Mouse (Mus musculus) cerebellum, adult 11-12 months (tissue): ENCODE data around the gene Tbc1d9.

Source experiments
- DNase-seq: peaks from one replicate; pipeline ENCODE4 v3.0.0; 2022

Tbc1d9 gene

DNA sequence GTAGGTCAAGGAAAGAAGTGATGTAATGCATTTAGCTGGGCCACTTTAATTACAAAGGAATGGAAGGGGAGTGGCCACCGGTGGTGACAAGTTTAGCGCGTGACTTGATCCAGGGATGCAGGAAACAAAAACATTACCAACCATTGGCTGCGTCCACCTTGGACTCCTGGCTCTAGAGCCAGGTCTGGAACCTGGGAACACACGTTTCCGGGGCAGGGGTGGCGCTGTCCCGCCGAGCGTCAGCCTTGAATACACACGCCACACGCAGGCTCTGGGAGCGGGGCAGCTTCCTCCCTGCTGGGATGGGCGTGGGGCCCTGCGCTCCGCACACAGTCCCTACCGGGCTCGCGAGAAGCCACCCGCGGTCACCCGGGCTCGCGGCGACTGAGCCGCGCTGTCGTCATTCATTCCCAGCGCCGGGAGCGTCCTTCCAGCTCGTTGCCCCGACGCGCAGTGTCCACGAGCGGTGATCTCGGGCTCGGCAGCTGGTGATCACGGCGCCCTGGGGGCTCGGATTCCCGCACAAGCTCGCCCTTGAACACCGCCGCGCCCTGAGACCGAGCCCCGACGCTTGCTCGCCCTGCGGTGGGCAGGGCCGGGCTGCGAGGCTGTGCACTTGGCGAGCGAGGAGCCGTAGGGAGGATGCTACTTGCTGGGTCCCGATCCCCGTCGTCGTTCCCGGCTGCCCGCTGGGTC is at the start of gene Tbc1d9:
Gene Tbc1d9 (plus strand): TSS at position 118 of the 696 bp plus-strand sequence.
- peak; percentile 89 for DNase-seq

DNA sequence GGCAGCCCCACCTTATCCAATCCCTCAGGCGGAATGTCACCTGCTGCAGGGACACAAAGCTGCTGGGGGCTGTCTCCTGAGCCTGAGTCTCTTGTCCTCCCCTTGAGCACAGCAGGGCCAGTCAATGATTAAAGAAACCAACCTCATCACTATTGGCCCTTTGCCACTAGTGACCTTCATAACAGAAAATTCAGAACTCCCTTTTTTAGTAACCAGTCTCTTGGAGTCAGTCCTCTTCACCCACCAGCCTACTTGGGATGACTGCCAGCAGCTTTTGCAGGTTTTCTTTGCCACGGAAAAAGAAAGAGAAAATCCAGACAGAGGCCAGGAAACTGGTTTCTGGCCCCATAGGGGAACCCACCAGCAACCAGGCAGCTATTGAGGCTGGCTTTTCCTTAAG is 30.1 kb upstream of the Tbc1d9 start:
- DNase-seq: no peak

DNA sequence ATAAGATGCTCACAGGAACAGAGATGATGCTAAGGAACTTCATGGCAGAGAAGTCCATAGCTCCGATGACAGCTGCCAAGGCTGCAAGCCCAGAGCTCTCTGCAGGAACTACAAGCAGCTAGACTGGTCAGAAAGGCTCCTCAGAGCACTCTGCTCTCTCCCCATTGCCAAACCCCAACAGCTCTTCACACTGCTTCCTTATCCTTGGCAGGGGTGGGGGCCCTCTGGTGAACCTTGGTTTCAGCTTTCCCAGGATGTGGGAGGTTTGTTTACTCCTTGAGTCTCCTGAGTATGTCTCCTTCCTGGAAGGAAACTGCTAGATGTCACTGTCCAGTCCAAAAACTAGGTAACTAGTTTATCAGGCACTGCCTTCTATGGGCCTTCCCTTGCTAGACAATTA is 25.1 kb upstream of the Tbc1d9 start:
- no peak for DNase-seq

DNA sequence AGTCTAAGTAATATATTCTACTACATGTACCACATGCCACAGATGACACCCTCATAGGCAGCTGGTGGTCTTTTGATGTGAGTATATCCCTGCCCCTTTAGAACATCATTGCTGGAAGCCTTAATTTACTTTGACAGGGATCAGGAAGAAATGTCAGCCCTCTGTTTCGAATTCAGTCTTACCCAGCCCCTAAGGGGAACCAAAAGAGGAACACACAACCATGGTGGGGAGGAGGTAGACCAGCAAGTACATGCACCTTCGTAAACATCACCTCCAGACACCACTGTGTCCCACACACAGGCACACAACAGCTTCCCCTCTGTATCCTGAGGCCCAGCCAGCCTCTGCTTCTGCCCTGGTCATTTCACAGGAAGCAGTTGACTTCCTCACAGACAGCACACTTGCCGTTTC is 24.4 kb upstream of the Tbc1d9 start:
- DNase-seq: no peak

DNA sequence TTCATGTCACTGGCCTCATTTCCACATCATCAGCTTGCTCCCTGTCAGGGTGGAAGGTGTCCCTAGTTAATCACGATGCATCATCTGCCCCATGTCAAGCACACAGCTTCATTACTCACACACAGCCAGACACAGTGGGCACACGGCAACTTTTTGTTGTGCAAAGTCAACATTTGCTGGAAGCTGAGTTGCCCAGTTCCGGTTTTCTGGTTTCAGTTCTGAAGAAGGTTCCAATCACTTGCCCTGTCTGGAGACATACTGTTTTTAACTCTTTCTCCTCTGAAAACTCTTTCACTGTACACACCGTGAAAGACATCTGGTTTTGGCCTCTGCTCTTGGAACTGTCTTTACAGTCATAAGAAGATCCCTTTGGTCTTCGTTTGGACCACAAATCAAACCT is 23.8 kb upstream of the Tbc1d9 start:
- DNase-seq: no peak

DNA sequence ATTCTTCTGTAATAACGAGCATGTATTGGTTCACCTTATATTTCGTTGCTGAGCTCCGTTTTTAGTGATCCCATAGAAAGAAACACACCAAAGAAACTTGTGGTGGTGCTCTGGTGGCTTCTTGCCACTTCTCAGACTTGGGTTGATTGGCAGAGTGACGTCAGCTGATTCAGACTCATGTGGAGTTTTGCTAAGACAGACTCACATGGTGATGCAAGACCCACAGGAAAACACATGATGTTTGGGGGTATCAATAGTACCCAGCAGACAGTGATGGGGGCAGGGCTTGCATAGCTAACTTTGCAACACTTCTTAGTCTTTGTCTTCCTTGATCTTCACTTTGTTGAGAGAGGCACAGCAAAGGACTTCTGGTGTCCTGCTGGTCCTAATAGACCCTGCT is 20.6 kb upstream of the Tbc1d9 start:
- DNase-seq: no peak

DNA sequence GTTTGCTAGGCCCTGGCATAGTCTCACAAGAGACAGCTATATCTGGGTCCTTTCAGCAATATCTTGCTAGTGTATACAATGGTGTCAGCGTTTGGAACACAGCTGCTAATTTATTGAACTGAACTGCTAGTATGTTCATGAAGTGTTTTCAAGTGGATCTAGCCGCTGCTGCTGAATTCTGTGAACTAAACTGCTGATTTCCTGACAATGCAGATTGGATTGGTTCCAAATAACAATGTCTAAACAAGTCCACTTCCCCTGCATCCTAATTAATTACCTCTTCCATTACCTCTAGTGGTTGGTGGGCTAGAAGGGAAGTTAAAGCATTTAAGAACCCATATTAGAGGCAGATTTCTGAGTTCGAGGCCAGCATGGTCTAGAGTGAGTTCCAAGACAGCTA is 19.7 kb upstream of the Tbc1d9 start:
- no peak for DNase-seq

DNA sequence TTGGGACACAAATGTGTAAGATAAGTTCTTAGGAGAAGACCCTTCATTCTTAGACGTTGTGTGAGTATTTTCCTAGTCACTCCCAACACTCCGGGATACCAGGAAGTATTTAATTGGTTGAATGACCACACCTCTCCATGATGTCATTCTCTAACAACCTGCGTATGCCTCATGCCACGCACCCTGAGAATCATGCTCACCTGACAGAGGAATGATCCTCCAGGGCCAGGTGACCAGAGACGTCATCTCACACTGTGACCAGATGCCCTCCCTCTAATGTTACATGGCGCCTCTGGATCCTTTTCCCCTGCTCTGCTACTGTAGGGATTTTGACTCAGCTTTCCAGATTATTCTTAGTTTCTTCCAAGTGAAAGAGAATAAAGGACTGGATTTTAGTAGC is 16.0 kb upstream of the Tbc1d9 start:
- no peak for DNase-seq

DNA sequence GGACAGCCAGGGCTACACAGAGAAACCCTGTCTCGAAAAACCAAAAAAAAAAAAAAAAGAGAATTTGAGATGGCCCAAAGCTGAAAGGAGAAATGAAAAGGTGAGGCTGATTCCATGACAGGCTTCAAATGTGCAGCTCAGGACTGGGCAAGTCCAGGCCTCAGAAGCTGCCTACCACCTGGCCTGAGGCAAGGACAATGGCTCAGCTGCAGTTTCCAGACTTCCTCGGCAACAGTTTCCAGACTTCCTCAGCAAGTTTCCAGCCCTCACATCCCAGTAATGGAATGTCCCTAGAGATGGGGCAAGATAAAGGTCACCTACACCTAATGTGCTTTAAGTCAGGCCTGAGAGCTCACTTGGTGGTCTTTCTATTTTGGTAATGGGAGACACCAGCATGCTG is 13.1 kb upstream of the Tbc1d9 start:
- DNase-seq: no peak

DNA sequence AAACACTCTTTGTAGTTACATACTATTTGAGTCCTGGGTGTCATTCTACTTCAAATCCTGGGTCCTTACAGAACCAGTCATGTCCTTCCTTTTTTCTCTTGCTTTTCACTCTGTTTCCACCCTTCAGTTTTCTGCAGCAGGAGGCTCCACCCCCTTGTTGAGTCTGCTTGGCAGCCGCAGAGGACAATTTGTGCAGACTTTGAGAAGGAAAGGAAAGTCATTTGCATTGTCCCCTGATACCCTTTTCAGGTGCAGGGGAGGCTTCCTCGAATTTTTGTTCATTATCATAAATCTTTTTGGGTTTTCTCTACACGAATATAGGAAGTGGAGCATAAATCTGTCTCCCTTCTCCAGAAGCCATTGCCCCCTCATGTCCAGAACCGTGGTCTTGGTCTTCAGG is 12.7 kb upstream of the Tbc1d9 start:
- DNase-seq: no peak

DNA sequence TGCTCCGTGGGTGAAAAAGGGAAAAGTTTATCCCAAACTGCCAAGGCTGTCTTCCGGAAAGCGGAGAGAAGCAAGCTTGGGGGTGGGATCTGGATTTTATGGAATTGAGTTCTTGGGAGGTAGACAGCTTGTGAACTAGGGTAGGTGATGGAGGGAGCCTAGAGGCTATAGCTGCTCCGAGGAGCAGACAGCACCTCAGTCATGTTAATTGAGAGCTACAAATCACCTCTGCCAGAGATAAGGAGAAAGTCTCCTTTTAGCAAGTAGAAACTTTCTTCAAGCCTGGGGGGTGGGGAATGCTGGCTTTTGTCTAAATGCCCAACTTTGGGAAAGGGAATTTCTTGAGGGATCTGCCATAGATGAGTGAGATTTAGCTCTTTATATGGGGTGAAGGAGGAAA is 10.0 kb upstream of the Tbc1d9 start:
- DNase-seq: no peak

DNA sequence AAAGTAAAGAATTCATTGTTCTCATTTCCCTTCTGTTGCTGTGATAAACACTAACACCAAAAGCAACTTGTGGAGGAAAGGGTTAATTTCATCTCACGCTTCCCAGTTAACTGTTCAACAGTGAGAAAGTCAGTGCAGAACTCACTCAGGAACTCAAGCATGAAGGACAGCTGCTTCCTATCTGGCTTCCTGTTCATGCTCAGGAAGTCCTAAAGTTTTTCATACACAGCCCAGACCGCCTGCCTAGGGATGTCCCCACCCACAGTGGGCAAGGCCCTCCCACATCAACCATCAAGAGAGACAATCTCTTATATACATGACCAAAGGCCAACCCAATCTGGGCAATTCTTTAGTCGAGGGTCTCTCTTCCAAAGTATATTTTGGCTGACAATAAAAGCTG is 6.2 kb upstream of the Tbc1d9 start:
- DNase-seq: no peak

DNA sequence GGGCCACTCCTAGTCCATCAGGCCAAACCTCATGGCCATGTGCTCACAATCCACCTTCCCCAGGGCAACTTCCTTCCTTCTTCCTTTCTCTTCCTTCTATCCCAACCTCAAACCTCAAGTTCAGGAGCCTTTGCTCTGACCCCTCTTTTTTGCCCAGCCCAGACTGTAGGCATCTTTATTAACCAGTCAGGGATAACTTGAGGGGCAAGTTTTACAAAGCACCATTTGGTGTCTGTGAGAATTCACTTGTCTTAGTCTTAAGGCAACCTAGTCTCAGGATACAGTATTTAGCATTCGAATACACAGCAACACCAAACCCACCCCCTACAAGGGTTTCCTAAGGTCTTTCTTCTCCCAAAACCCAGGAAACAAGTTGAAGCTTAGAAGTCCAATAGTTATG is 5.5 kb upstream of the Tbc1d9 start:
- DNase-seq: no peak

DNA sequence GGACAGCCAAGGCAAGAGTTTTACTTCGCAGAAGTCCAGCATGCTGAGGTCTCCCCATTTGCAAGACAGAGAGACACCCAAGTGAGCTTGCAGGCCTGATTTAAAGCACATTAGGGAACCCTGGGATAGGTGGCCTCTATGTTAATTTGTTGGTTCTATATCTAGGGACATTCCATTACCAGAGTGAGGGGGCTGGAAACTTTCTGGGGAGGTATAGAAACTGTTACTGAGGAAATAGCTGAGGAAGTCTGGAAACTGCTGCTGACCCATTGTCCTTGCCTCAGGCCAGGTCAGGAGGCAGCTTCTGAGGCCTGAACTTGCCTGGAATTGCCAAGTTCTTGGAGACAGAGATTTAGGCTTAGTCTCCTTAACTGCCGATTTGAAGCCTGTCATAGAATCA is 4.5 kb upstream of the Tbc1d9 start:
- no peak for DNase-seq

DNA sequence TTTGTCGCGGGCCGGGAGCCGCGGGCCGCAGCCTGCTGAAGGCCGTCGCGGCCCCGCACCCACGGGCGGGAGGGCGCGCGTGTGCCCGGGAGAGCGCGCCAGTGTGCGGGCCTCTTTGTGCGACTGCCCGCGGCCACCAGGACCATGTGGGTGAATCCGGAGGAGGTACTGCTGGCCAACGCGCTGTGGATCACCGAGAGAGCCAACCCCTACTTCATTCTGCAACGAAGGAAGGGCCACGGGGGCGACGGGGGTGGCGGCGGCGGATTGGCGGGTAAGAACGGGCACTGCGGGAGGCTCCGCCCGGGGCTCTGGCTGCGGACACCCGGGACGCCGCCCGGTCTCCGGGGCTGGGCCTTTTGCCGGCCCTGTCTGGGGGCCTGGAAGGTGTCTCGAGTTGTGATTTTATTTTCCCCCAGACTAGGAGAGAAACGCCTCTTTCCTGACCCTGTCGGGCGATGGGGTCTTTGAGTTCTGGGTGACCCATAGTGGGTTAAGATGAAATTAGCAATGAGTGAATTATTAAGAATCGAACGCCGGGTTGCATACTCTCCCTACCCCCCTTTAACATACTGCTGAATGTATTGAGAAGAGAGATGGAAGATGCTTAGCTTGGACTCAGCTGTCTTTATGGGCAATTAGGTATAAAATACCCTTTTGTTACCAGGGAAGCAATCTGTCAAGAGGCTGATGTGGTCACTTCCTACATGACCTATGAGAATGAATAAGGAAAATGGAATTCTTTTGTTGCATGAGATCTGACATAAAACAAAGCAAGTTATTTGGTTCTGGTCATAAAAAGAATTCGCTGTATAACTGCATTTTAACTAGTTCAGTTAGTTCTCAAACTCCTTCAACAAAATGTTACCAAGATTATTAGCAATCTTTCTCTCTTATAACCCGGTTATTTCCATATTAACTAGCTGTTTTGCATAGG is 1.0 kb downstream of the Tbc1d9 start, which contains the start of gene Gm10645:
Gene Gm10645 (minus strand): TSS at position 240 of the 937 bp plus-strand sequence.
- DNase-seq: peak; percentile 68

DNA sequence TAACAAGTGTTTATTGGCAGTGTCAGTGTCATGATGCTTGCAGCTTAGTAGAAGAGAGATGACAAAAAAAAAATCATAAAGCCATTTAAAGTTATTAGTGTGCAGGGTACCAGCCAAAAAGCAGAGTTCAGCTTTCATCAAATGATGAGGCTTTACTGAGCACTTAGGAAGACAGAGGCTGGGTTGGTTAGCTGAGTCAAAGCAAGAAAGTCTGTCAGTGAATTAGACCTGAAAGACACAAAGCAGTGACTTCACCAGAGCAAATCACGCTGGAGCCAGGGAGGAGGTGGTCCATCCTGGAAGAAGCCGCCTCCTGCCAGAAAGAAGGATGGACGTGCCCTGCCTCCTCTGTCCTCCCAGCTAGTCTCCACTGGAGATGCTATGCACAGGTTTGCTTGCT is 2.8 kb downstream of the Tbc1d9 start:
- DNase-seq: no peak

DNA sequence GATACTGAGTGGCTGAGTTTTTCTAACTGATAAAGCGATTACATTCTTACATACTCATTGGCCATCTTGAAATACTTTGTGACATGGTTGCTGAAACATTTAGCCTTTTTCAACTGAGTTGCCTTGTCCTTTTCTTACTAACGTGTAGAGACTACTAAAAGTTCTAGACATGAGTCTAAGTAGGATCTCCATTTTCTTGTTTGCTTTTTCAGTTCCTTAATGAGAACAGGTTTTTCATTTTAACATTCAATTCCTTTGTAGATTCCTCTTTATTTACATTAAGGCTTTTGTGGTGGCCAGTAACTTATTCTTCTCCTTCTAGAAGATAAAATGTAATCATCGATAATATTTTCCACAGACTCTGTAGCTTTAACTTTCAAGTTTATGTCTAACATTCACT is 4.0 kb downstream of the Tbc1d9 start:
- DNase-seq: no peak

DNA sequence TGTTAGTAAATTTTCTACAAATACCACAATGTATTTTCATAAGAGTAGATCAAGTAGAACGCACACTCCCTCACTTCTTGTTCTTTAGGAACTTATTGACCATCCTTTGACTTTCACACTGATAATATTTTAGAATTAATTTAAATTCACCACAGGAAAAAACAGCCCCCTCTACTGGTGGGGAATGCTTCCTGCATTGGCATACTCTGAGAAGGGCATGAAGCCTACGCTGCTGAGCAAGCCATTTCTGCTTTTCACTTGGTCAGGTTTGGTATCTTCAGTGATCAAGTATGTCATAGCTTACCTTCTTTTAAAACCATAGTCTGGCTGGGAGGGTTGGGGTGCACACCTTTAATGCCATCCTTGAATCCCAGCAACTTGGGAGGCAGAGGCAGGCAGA is 4.6 kb downstream of the Tbc1d9 start:
- DNase-seq: no peak

DNA sequence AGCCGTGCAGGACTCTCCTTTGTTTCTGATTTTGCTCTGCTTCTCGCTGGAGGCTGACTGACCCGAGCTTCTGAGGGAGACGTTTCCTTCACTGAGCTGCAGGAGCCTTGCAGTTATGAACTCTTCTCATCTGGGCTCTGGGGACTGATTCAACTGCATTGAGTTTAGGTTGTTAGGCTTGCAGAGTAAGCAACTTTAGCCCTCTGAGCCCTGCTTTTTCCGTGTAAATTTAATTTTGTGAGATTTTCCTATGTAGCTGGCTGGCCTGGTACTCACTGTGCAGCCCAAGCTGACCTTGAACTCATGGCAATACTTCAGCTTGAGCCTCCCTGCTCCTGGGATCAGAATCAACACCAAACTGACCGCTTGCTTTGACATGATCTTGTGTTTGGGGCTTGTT is 5.7 kb downstream of the Tbc1d9 start:
- no peak for DNase-seq

DNA sequence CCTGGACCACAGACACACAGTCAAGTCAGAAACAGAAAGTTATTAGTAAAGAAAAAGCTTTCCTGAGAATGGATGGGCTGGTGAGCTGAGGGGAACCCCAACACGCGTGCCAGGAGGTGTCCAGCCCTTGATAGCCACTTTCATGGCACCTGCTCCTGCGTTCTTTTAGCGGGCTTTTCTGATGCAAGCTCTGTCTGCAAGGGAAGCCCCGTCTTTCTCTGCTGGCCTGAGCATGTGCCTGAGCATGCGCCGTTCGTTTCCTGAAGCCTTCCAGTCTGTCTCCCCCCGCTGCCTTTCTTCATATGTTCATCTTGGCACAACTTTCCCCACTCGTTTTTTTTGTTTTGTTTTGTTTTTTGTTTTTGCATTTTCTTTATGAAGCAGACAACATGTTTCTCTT is 10.5 kb downstream of the Tbc1d9 start:
- peak; percentile 69 for DNase-seq

DNA sequence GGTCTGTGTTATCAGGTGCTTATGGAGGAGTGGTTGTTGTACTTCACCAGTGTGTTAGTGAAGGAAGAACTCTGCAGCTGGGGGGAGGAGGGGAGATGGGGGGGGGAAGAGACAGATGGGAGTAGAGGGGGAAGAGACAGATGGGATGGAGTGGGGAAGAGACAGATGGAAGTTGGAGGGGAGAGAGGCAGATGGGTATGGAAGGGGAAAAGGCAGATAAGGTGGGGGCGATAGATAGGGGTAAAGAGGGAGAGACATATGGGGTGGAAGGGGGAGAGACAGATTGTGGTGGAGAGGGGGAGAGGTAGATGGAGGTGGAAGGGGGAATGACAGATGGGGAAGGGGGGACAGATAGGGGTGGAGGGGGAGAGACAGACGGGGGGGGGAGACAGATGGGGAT is 11.6 kb downstream of the Tbc1d9 start:
- no peak for DNase-seq

DNA sequence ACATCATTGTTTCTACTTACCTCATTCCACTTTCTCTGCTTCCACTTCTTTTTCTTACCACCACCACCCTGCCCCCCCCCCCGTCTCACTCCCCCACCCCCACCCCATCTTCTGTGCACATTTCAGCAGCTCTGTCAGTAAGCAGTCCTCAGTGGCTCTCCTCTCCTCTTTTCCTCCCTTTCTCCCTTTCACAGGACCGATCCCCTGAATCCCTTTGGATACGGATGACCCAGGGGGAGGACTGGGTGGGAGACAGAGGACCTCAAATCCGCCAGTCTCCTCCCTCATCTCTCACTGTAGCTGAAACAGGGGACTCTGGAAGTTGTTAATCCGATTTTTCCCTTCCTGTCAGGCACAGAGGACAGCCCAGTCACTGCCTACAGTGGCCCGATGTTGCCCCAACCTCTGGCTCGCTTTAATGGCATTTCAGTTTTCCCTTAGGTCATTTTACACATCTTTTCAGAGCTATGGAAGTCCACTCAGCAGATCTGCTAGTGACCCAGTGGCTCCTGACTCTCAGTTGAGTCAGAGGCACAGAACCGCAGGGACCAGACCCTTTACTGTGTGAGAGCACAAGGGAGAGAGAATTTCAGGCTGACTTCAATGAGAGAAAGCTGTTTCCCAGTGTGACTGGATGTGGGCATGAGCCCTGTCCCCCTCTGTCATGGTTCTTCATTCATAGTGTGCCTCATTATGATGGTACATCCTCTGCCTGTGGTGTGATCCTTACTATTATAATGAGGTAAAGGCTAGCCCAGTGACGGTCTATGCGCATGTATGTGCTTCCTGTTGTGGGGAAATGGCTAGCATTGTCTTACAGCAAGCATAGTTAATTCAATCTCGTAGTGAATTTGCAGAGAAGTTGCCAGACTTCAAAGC is 12.4 kb downstream of the Tbc1d9 start:
- DNase-seq: no peak

DNA sequence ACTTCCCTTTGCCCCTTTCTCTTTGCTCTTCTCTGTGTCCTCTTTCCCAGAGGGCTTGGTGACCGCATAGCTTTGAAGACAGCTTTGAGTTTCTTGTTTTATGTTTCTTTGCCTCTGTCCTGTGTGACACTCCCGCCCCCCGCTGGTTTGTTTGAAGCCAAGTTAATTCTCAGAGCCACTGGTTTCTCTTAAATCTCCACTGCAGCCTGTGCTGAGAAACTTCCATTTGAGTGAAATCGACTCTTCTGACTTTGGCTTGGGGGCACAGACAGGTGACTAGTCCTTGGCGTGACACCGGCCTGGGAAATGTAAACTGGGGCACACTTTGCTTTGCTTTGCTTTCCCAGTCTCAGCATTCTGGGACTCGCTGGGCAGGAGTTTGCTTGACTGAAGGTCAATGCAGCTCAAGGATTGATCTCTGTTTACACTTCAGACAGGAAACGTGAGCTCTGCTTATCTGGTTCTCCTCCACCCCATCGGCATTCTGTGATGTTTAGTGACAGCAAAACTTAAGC is 13.1 kb downstream of the Tbc1d9 start:
- DNase-seq: no peak
